Mouse (Mus musculus) olfactory bulb, adult 2 months (tissue): ENCODE measurements around the gene Sec24b.

Source experiments
- CTCF ChIP-seq: fragments of 200-500 bp; IDR thresholded peaks from 2 replicates; pipeline ENCODE4 v1.5.1; 2012; ENCODE audit warnings: low read depth, mild to moderate bottlenecking, low read length, moderate library complexity; ENCODE audit not compliant: insufficient read depth
- POLR2A ChIP-seq: fragments of 200-500 bp; IDR thresholded peaks from 2 replicates; pipeline ENCODE4 v1.6.1; 2012; ENCODE audit warnings: mild to moderate bottlenecking, low read depth, low read length, moderate library complexity; ENCODE audit not compliant: insufficient read depth

DNA sequence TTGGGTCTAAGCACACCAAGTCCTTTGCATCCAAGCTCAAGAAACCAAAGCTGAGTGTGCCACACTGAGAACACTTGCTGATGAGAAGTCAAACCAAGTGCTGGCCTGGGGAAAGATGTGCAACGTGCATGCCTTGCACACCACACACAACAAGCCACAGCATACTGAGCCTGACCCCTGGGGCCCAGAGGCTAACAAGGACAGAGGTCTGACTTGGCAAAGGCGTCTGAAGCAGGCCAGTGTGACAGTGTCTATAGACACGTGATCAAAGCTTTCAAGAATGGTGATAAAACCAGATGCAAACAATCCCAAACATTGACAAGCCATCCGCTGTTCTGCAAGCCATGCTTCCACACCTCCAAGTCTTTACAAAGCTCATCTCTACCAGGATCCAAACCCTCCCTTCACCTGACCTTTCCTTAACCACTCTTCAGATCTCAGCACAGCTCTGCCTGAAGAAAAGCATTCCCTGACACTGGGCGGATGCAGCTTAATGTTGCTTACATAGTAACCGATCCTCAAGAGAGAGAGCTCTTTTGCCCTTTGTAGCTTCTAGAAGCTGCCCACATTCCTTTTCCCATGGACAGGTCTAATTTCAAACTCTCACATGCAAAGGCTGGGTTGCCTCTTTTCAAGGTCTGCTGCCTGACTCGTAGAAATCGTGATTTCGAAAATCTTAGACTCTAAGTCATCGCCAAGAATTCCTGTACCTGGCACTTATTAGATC lies 7.8 kb downstream of the Sec24b start:
- no peak for TF ChIP-seq POLR2A
- TF ChIP-seq CTCF: no peak
